Mouse (Mus musculus): ENCODE results near the gene Mroh2a. TPM values are rescaled to one million over a fixed set of nuclear protein-coding genes. Genes with fewer than 3 reads are reported as not detected.

The Mroh2a gene
- total RNA-seq (2021): under 1 TPM in 1 of 2 experiments, not detected in 1; 0.19 TPM
- long read RNA-seq, experiment 1: 0 reads
- long read RNA-seq, experiment 2: 0 reads

- no peak for TF ChIP-seq CTCF (IDR thresholded peaks at IDR 0.05)
- intact Hi-C loops (cut with DNase I): no loop called here
- H3K27ac ChIP-seq: no peak within 1 kb of the TSS
- no peak within 1 kb of the TSS for H3K4me3 ChIP-seq
- DNase-seq (ENCODE audit: extremely low spot score in 1 of 2, low spot score in 2 of 2): peak in 1 of 2 experiments; percentile 11
Observed at GRCm38 (mm10) chr1:88226670-88227379, at the start of gene Mroh2a. Gene Mroh2a (plus strand): TSS chr1:88226986.

GRCm38 (mm10) chr1:88179657-88180056 lies 47.1 kb upstream of the Mroh2a start:
- TF ChIP-seq CTCF (IDR thresholded peaks at IDR 0.05): no peak
- no peak overlapping the region for H3K4me3 ChIP-seq
- no peak for DNase-seq (ENCODE audit: extremely low spot score in 1 of 2, low spot score in 2 of 2)
- H3K27ac ChIP-seq: no peak overlapping the region
- intact Hi-C loops (cut with DNase I): no loop called here

GRCm38 (mm10) chr1:88186325-88186935 lies 40.4 kb upstream of the Mroh2a start:
- no peak overlapping the region for H3K4me3 ChIP-seq
- TF ChIP-seq CTCF (IDR thresholded peaks at IDR 0.05): no peak
- intact Hi-C loops (cut with DNase I): no loop called here
- DNase-seq (ENCODE audit: extremely low spot score in 1 of 2, low spot score in 2 of 2): no peak
- no peak overlapping the region for H3K27ac ChIP-seq

- intact Hi-C loops (cut with DNase I): no loop called here
Observed at GRCm38 (mm10) chr1:88192136-88192535, 34.6 kb upstream of the Mroh2a start.

GRCm38 (mm10) chr1:88195687-88196086 lies 31.1 kb upstream of the Mroh2a start:
- intact Hi-C loops (cut with DNase I): no loop called here
- no peak for TF ChIP-seq CTCF (IDR thresholded peaks at IDR 0.05)
- no peak for DNase-seq (ENCODE audit: extremely low spot score in 1 of 2, low spot score in 2 of 2)
- no peak overlapping the region for H3K27ac ChIP-seq
- no peak overlapping the region for H3K4me3 ChIP-seq

More at GRCm38 (mm10) chr1:88192136-88192535, 34.6 kb upstream of the Mroh2a start:
- no peak for TF ChIP-seq CTCF (IDR thresholded peaks at IDR 0.05)
- no peak for DNase-seq (ENCODE audit: extremely low spot score in 1 of 2, low spot score in 2 of 2)
- Histone ChIP-seq H3K4me3 (no peak overlapping the region), H3K27ac (no peak overlapping the region)

GRCm38 (mm10) chr1:88197443-88197842 lies 29.3 kb upstream of the Mroh2a start:
- H3K4me3 ChIP-seq: no peak overlapping the region
- DNase-seq (ENCODE audit: extremely low spot score in 1 of 2, low spot score in 2 of 2): no peak
- TF ChIP-seq CTCF (IDR thresholded peaks at IDR 0.05): no peak
- no peak overlapping the region for H3K27ac ChIP-seq
- intact Hi-C loops (cut with DNase I): no loop called here

- TF ChIP-seq CTCF (IDR thresholded peaks at IDR 0.05): no peak
- Histone ChIP-seq H3K4me3 (no peak overlapping the region), H3K27ac (no peak overlapping the region)
- intact Hi-C loops (cut with DNase I): no loop called here
- DNase-seq (ENCODE audit: extremely low spot score in 1 of 2, low spot score in 2 of 2): no peak
Observed at GRCm38 (mm10) chr1:88199996-88200395, 26.8 kb upstream of the Mroh2a start.

GRCm38 (mm10) chr1:88200456-88200855 lies 26.3 kb upstream of the Mroh2a start, which contains the start of gene Ugt1a2:
Gene Ugt1a2 (plus strand): TSS chr1:88200601.
- Histone ChIP-seq H3K4me3 (no peak within 1 kb of the TSS), H3K27ac (no peak within 1 kb of the TSS)
- no peak for DNase-seq (ENCODE audit: extremely low spot score in 1 of 2, low spot score in 2 of 2)
- intact Hi-C loops (cut with DNase I): no loop called here
- TF ChIP-seq CTCF (IDR thresholded peaks at IDR 0.05): no peak

GRCm38 (mm10) chr1:88205294-88205922 lies 21.4 kb upstream of the Mroh2a start, which contains the start of gene Dnajb3:
Gene Dnajb3 (minus strand): TSS chr1:88205782.
- Histone ChIP-seq H3K27ac (0 out of 2 replicates have a peak within 1 kb of the TSS, but pooled peaks have one; percentile 44), H3K4me3 (peak within 1 kb of the TSS; percentile 45)
- TF ChIP-seq CTCF (IDR thresholded peaks at IDR 0.05): no peak; the same call in none of the 2 replicates
- peak; percentile 86 to 87 for DNase-seq (ENCODE audit: extremely low spot score in 1 of 2, low spot score in 2 of 2)
- intact Hi-C loops (cut with DNase I): no loop called here

- no peak overlapping the region for H3K4me3 ChIP-seq
- no peak overlapping the region for H3K27ac ChIP-seq
- DNase-seq (ENCODE audit: extremely low spot score in 1 of 2, low spot score in 2 of 2): no peak
- no peak for TF ChIP-seq CTCF (IDR thresholded peaks at IDR 0.05)
- intact Hi-C loops (cut with DNase I): no loop called here
Observed at GRCm38 (mm10) chr1:88206843-88207479, 19.8 kb upstream of the Mroh2a start.

GRCm38 (mm10) chr1:88211812-88212211 lies 15.0 kb upstream of the Mroh2a start, which contains the start of gene Ugt1a1:
Gene Ugt1a1 (plus strand): TSS chr1:88211959.
- no peak within 1 kb of the TSS for H3K4me3 ChIP-seq
- TF ChIP-seq CTCF (IDR thresholded peaks at IDR 0.05): no peak
- no peak within 1 kb of the TSS for H3K27ac ChIP-seq
- intact Hi-C loops (cut with DNase I): no loop called here
- no peak for DNase-seq (ENCODE audit: extremely low spot score in 1 of 2, low spot score in 2 of 2)

Measured in left cerebral cortex, adult 2 months (tissue).